Mouse (Mus musculus) embryonic fibroblast, embryonic 13.5 days (primary cell): ENCODE measurements around the gene Ltbp1.

Experiments used
- CTCF ChIP-seq: IDR thresholded peaks from 2 replicates; pipeline ENCODE4 v1.5.1; 2011; ENCODE audit warnings: mild to moderate bottlenecking, control low read depth, low read length, moderate library complexity, borderline replicate concordance; ENCODE audit not compliant: insufficient read depth
- POLR2A ChIP-seq: IDR thresholded peaks from 2 replicates; pipeline ENCODE4 v1.6.1; 2011; ENCODE audit warnings: low read depth, mild to moderate bottlenecking, control low read depth, low read length, moderate library complexity

GRCm38 (mm10) chr17:75437239-75437750 lies 431.9 kb downstream of the Ltbp1 start:
- TF ChIP-seq POLR2A (no peak), CTCF (no peak)
